ENCODE assay signal across 24 mouse cellular contexts in the genomic region with DNA sequence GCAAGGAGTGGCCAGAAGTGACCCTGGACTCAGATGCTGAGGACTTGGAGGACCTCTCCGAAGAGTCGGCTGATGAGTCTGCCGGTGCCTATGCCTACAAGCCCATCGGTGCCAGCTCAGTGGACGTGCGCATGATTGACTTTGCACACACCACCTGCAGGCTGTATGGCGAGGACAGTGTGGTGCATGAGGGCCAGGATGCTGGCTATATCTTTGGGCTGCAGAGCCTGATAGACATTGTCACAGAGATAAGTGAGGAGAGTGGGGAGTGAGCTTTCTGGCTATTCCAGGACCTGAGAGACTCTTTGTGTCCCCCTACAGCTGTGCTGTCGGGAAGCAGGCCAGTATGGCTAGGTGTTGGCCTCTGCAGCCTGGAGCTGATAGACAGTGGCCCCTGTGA. TPM values are rescaled to one million over a fixed set of nuclear protein-coding genes. Genes with fewer than 3 reads are reported as not detected.
DNase-seq lines count a peak whose midpoint lies in the region; ATAC-seq and TF ChIP-seq lines count a peak whose summit lies in the region.
"Had no signal": no experiment of that assay in that cellular context is flagged by ENCODE, and none has a peak within 500 bp of the region (broad histone marks: within the 10 kb centered on the region; RNA-seq: fewer than 3 reads in every experiment).

No protein-coding gene starts in this region.

- WGBS in heart, embryonic 13.5 days: 75% methylated on average over 8 of the region's 8 CpGs
- 61% methylated on average over 8 of the region's 8 CpGs for WGBS in liver, embryonic 13.5 days (ENCODE audit: insufficient replicate concordance)
- 21% methylated on average over 8 of the region's 8 CpGs for WGBS in cerebellum, adult 2 months

- no peak overlapping the region for H3K9ac ChIP-seq in heart, embryonic 13.5 days
- H3K9ac ChIP-seq in liver, embryonic 13.5 days: peak overlapping the region; percentile 40; the same call in 1 of the 2 replicates
- H3K9ac ChIP-seq: hindbrain, embryonic 15.5 days; intestine, embryonic 15.5 days; midbrain, embryonic 12.5 days; neural tube, embryonic 12.5 days had no signal

- TF ChIP-seq CTCF in cerebellum, adult 2 months (IDR thresholded peaks at IDR 0.05; ENCODE audit: borderline replicate concordance, insufficient read depth, low read depth, low read length): no peak

- H3K4me2 ChIP-seq in heart, embryonic 13.5 days: no peak overlapping the region
- peak overlapping the region; percentile 31 for H3K4me2 ChIP-seq in liver, embryonic 13.5 days
- H3K4me2 ChIP-seq: hindbrain, embryonic 15.5 days; intestine, embryonic 15.5 days; midbrain, embryonic 12.5 days; neural tube, embryonic 12.5 days had no signal

- intact Hi-C loops in gastrocnemius, postnatal 14 days (cut with DNase I; ENCODE audit: low total_unique reads): loop anchor here (5.0 kb wide), 1 partner anchor 48 kb away; no protein-coding TSS in a partner anchor

- no peak for DNase-seq in heart, adult 8-10 months (ENCODE audit: low spot score)
- peak; percentile 54 for DNase-seq in c-Kit-positive CD71-positive TER-119-positive erythroid progenitor cells, embryonic 14.5 days (ENCODE audit: low spot score)
- DNase-seq in liver, embryonic 13.5 days: peak; percentile 56
- no peak for DNase-seq in urinary bladder, postnatal 36 days (ENCODE audit: low spot score in 2 of 2)
- no peak for DNase-seq in gastrocnemius, postnatal 14 days
- no peak for DNase-seq in cerebellum, adult 2 months
- DNase-seq: adrenal gland, adult 2 months; cerebellum, adult 18-20 months; gastrocnemius, postnatal 25 days; heart, adult 2 months; kidney, adult 9 months; kidney, postnatal 14 days; lung, adult 18-20 months; lung, postnatal 10 days; thymus, postnatal 36 days had no signal

- no peaks in the 10 kb centered on the region for H3K27me3 ChIP-seq in heart, embryonic 13.5 days (replicated peaks)
- no peaks in the 10 kb centered on the region for H3K27me3 ChIP-seq in liver, embryonic 13.5 days
- H3K27me3 ChIP-seq in cerebellum, adult 2 months (ENCODE audit: control insufficient read depth, insufficient read depth, low read length): no peaks in the 10 kb centered on the region
- H3K27me3 ChIP-seq: hindbrain, embryonic 15.5 days; intestine, embryonic 15.5 days; midbrain, embryonic 12.5 days; neural tube, embryonic 12.5 days; Patski had no signal

- no peak for TF ChIP-seq POLR2A in cerebellum, adult 2 months (IDR thresholded peaks at IDR 0.05; ENCODE audit: borderline replicate concordance, insufficient read depth, low read length)

- H3K4me1 ChIP-seq in heart, embryonic 13.5 days: peaks cover 49% of the 10 kb centered on the region
- H3K4me1 ChIP-seq in liver, embryonic 13.5 days (replicated peaks): peaks cover 72% of the 10 kb centered on the region
- peaks cover 32% of the 10 kb centered on the region for H3K4me1 ChIP-seq in cerebellum, adult 2 months (ENCODE audit: control insufficient read depth, insufficient read depth, low read length)

- 0 out of 2 replicates have a peak overlapping the region, but pooled peaks have one; percentile 24 for H3K27ac ChIP-seq in heart, embryonic 13.5 days (replicated peaks)
- H3K27ac ChIP-seq in liver, embryonic 13.5 days: peak overlapping the region; percentile 96
- H3K27ac ChIP-seq in cerebellum, adult 2 months (ENCODE audit: insufficient read depth, low read length): no peak overlapping the region
- H3K27ac ChIP-seq: heart, adult 2 months; hindbrain, embryonic 15.5 days; intestine, embryonic 15.5 days; midbrain, embryonic 12.5 days; neural tube, embryonic 12.5 days had no signal

- peaks cover 67% of the 10 kb centered on the region for H3K36me3 ChIP-seq in heart, embryonic 13.5 days
- H3K36me3 ChIP-seq in liver, embryonic 13.5 days: peaks cover 56% of the 10 kb centered on the region

- H3K4me3 ChIP-seq in heart, embryonic 13.5 days: no peak overlapping the region
- no peak overlapping the region for H3K4me3 ChIP-seq in liver, embryonic 13.5 days (replicated peaks)
- H3K4me3 ChIP-seq in cerebellum, adult 2 months (replicated peaks; ENCODE audit: insufficient read depth, low read depth, low read length): no peak overlapping the region
- H3K4me3 ChIP-seq: heart, adult 2 months; hindbrain, embryonic 15.5 days; intestine, embryonic 15.5 days; midbrain, embryonic 12.5 days; neural tube, embryonic 12.5 days had no signal

- no peaks in the 10 kb centered on the region for H3K9me3 ChIP-seq in heart, embryonic 13.5 days
- no peaks in the 10 kb centered on the region for H3K9me3 ChIP-seq in liver, embryonic 13.5 days (replicated peaks)
- H3K9me3 ChIP-seq: hindbrain, embryonic 15.5 days; intestine, embryonic 15.5 days; midbrain, embryonic 12.5 days; neural tube, embryonic 12.5 days had no signal

- ATAC-seq in heart, embryonic 13.5 days (ENCODE audit: extremely low read depth, insufficient number of reproducible peaks, low FRiP score, low TSS enrichment): no peak
- peak; percentile 70 for ATAC-seq in liver, embryonic 13.5 days (ENCODE audit: low read depth)
- peak; percentile 75 for ATAC-seq in megakaryocyte-erythroid progenitor cell, adult 5-6 weeks (replicated peaks; ENCODE audit: low FRiP score, low TSS enrichment, poor library complexity, severe bottlenecking)
- ATAC-seq: forebrain, embryonic 16.5 days; intestine, embryonic 15.5 days; Patski had no signal

RNA-seq across cellular contexts. Expression of a gene that starts 2.4 kb away (rescaled TPM):
- 9.7 and 10.6 TPM in 2 replicates for polyA plus RNA-seq in heart, embryonic 13.5 days (2015; fragmentation: Nextera tagmentation; extraction: Ambion mirVana)
- total RNA-seq in heart, adult 8-10 months (2022): 1 to 10 TPM; 7.4 to 9.2 (median 8.0) TPM
- polyA plus RNA-seq in liver, embryonic 13.5 days (2015; fragmentation: Nextera tagmentation; extraction: Ambion mirVana): 3.9 and 5.9 TPM in 2 replicates
- 8.6 and 12.2 TPM in 2 replicates for total RNA-seq in megakaryocyte-erythroid progenitor cell, adult 5-6 weeks (2014; fragmentation: Nextera tagmentation)
- total RNA-seq in megakaryocyte-erythroid progenitor cell, adult 5-6 weeks (2017): 1.0 and 2.3 TPM in 2 replicates
- total RNA-seq in gastrocnemius, postnatal 14 days (2021): 1 to 10 TPM; 3.5 to 4.5 TPM
- 73.9 and 76.9 TPM in 2 replicates for polyA plus RNA-seq in cerebellum, adult 2 months (2012; rRNA removed)

RNA-seq across cellular contexts. Expression of a gene that starts 20.4 kb away (rescaled TPM):
- 0.09 and 0.10 TPM in 2 replicates for polyA plus RNA-seq in heart, embryonic 13.5 days (2015; fragmentation: Nextera tagmentation; extraction: Ambion mirVana)
- under 1 TPM in 3 of 4 experiments, not detected in 1; 0.03 to 0.32 (median 0.28) TPM for total RNA-seq in heart, adult 8-10 months (2022)
- 0.03 TPM in 2 replicates for polyA plus RNA-seq in liver, embryonic 13.5 days (2015; fragmentation: Nextera tagmentation; extraction: Ambion mirVana)
- total RNA-seq in megakaryocyte-erythroid progenitor cell, adult 5-6 weeks (2014; fragmentation: Nextera tagmentation): not detected in 2 replicates
- 0.05 TPM in 1 of 2 replicates, not detected in the other for total RNA-seq in megakaryocyte-erythroid progenitor cell, adult 5-6 weeks (2017)
- under 1 TPM; 0.18 to 0.24 TPM for total RNA-seq in gastrocnemius, postnatal 14 days (2021)
- 77.1 and 88.3 TPM in 2 replicates for polyA plus RNA-seq in cerebellum, adult 2 months (2012; rRNA removed)
- total RNA-seq: hematopoietic stem cell, adult 5-6 weeks had no signal

RNA-seq across cellular contexts. Expression of a gene that starts 22.2 kb away (rescaled TPM):
- polyA plus RNA-seq in heart, embryonic 13.5 days (2015; fragmentation: Nextera tagmentation; extraction: Ambion mirVana): 39.8 and 42.9 TPM in 2 replicates
- 10 to 100 TPM; 13.7 to 24.9 (median 21.2) TPM for total RNA-seq in heart, adult 8-10 months (2022)
- 11.5 and 11.6 TPM in 2 replicates for polyA plus RNA-seq in liver, embryonic 13.5 days (2015; fragmentation: Nextera tagmentation; extraction: Ambion mirVana)
- total RNA-seq in megakaryocyte-erythroid progenitor cell, adult 5-6 weeks (2014; fragmentation: Nextera tagmentation): 29.8 and 36.7 TPM in 2 replicates
- 31.3 and 48.7 TPM in 2 replicates for total RNA-seq in megakaryocyte-erythroid progenitor cell, adult 5-6 weeks (2017)
- 10 to 100 TPM; 24.3 to 24.4 TPM for total RNA-seq in gastrocnemius, postnatal 14 days (2021)
- polyA plus RNA-seq in cerebellum, adult 2 months (2012; rRNA removed): 162 and 168 TPM in 2 replicates

RNA-seq across cellular contexts. Expression of a gene that starts 47.3 kb away (rescaled TPM):
- 5.1 and 5.7 TPM in 2 replicates for polyA plus RNA-seq in heart, embryonic 13.5 days (2015; fragmentation: Nextera tagmentation; extraction: Ambion mirVana)
- 10 to 100 TPM; 16.6 to 23.6 (median 21.4) TPM for total RNA-seq in heart, adult 8-10 months (2022)
- polyA plus RNA-seq in liver, embryonic 13.5 days (2015; fragmentation: Nextera tagmentation; extraction: Ambion mirVana): 6.7 and 8.6 TPM in 2 replicates
- 5.7 and 5.8 TPM in 2 replicates for total RNA-seq in megakaryocyte-erythroid progenitor cell, adult 5-6 weeks (2014; fragmentation: Nextera tagmentation)
- total RNA-seq in megakaryocyte-erythroid progenitor cell, adult 5-6 weeks (2017): 0.30 and 1.4 TPM in 2 replicates
- 10 to 100 TPM; 13.0 to 13.8 TPM for total RNA-seq in gastrocnemius, postnatal 14 days (2021)
- 22.6 and 28.2 TPM in 2 replicates for polyA plus RNA-seq in cerebellum, adult 2 months (2012; rRNA removed)

Comparison
In these comparisons a context has a peak if more than half of its experiments do, and no peak if none do; other contexts are left out.
1. DNase-seq: peak in c-Kit-positive CD71-positive TER-119-positive erythroid progenitor cells, embryonic 14.5 days (single experiment) and liver, embryonic 13.5 days (single experiment); none in heart, adult 8-10 months (single experiment), urinary bladder, postnatal 36 days (0 of 2), gastrocnemius, postnatal 14 days (single experiment) and cerebellum, adult 2 months (0 of 2).